Mouse (Mus musculus): ENCODE data around the gene Ttc39d.
"Not testable (repeated sequence)": the region's sequence is repeated elsewhere in the genome, so short reads cannot be mapped to it uniquely, and the experiment has no call there.

The Ttc39d gene

DNA sequence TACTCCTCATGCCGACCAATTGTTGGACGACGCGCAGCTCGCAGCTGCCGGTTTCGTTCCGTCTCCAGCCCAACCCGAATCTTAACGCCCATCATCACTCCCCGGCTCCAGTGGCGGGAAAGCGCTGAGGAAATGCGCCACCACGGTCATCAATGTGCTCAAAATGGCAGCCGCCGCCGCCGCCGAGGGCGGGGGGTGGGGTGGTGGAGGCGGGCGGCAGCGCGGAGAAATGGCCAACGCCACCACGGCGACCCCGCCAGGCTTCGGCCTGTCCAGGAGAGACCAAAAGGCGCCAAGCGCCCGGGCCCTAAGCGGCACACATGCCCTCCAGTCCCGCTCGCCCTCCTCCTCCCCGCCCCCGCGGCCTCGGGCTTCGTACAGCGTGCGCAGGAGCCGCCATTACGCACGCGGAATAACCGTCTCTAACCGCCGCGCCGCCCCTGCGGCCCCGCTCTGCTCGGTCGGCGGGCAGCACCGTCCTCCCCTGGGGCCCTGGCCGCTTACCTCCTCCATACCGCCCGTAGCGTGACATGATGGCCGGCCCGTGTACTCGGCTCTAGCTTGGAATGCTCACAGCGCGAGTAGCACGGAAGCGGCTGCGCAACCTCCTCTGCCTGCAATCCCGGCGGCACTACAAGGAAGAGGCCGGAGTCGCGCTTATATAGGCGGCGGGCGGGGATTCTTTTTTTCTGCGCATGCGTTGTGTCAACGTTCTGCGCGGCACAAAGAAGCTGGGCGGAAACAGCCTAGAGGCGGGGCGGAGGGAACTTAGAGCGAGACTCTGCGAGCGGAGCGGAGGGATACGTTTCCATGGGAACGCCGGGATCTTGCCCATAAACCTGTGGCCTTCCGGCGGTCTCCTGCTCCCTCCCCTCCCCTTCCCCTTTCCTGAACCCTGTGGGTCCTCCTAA, at the start of gene Ttc39d, which contains the start of gene Srsf7:
Ttc39d (plus strand) TSS at position 790 of the 911 bp plus-strand sequence.
Srsf7 (minus strand) TSS at position 637 of the 911 bp plus-strand sequence.
- DNase-seq (ENCODE audit: low spot score) = peak; percentile 98

DNA sequence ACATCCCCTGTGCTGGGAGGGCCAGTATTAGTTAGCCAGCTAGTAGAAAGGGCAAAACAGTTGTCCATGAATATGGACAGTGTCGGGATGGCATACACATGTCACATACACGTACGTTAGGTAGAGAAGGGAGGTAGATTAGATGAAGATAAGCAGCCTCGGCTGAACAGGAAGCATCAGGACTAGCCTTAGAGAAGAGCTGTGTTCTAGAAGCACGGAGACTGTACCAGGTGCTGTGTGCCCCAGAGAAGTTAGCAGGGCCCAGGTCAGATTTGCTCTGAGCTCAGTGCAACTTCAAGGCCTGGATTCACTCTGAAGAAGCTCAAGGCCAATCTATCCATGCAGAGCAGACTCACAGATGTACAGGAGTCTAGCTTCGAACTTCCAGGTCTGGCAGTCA, 49.8 kb upstream of the Ttc39d start:
- DNase-seq (ENCODE audit: low spot score) = no peak

DNA sequence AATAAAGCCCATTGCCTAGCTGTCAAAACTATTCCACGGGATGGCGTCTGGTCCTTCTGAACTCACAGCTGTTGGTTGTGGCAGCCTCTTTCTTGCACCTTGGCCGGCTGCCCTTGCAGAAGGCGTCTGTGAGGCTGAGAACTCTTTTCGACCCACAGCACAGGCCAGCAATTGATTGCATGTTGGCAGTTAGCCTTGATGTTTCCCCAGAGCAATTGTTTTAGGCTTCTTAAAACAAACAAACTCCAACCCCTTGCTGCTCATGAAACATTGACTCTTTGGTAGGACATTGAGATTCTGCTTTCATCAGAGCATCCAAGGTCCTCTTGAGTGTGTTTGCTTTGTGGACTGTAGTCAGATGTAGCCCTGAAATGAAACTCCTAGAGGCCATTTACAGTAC, 46.8 kb upstream of the Ttc39d start:
- DNase-seq (ENCODE audit: low spot score) = no peak

DNA sequence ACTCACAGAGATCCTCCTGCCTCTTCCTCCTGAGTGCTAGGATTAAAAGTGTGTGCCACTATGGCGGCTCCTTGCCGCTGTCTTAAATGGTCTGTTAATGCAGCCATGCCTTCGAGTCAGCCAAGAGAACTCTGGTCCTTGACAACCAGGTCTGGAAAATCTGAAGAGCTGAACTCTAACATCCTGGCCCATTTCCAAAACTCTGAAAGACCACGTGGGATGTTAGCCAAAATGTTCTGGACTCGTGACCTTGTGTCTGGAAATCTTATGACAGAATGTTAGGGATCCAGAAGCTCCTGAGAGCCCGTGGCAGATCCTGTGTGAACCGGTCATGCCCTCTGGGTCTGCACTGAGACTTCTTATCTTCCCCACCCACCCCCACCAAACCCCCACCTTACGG, 43.3 kb upstream of the Ttc39d start:
- no peak for DNase-seq (ENCODE audit: low spot score)

DNA sequence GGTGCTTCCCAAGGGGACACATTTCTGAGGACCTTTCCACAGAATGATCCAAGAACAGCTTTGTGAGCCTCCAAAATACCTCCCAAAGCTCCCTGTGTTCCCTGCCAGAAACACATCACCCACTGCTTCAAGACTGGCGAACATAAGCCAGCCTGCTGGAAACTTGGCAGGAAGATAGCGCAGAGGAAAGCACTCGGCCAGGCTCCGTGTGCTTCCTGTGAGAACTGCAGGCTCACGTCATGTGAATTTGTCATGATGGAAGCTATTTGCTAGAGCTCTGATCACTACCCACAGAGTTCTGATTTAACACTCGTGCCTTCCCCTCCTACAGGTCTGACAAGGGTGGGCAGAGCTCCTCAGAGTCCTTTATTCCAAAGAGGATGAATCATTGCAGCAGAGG, 41.5 kb upstream of the Ttc39d start:
- DNase-seq (ENCODE audit: low spot score) = no peak

DNA sequence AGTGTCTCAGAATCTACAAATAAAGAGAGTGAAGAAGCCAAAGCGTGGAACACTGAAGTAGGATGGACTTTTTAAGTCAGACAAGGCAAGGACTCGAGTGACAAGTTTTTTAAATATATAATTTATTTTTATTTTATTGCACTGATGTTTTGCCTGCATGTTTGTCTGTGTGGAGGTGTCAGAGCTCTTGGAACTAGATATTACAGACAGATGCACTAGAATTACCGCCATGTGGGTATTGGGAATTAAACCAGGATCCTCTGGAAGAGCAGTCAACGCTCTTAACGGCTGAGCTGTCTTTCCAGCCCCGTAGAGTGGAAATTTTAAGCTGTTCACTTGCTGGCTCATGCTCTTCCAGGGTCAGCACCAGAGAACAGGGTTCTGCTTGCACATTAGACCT, 40.9 kb upstream of the Ttc39d start:
- no peak for DNase-seq (ENCODE audit: low spot score)

DNA sequence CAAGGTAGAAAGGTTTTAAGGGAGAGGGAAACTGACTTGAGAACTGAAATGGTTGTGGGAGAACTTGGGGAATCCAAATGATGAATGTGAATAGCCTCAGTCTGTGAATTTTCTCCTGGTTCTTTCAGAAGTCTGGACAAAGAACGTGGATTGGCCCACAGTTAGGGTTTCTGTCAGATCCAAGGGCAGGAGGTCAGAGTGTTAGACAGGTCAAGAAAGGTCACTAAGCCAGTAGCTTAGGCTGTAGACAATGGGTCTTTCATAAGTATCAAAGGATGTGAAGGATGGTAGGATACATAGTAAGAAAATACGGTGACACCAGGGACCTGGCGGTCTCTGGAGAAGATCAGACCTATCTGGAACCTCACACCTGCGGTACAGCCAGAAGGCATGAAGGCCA, 39.8 kb upstream of the Ttc39d start:
- no peak for DNase-seq (ENCODE audit: low spot score)

DNA sequence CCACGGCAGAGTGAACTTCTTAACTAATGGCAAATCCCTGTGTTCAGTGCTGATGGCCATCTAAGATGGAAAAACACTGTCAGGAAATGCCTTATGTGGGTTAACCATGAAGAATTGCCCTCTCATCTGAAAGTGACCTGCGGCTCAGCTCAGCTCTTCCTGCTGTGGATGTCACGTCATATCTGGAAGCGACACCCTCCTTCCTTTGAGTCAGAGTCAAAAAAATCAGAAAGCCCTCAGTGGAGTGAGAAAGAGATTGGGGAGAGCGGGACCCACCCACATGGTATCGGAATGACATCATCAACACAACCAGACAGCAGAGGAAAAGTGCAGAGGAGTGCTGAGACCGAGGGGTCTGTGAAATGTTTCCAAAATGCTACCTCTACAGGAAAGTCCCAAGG, 39.4 kb upstream of the Ttc39d start:
- DNase-seq (ENCODE audit: low spot score) = no peak

DNA sequence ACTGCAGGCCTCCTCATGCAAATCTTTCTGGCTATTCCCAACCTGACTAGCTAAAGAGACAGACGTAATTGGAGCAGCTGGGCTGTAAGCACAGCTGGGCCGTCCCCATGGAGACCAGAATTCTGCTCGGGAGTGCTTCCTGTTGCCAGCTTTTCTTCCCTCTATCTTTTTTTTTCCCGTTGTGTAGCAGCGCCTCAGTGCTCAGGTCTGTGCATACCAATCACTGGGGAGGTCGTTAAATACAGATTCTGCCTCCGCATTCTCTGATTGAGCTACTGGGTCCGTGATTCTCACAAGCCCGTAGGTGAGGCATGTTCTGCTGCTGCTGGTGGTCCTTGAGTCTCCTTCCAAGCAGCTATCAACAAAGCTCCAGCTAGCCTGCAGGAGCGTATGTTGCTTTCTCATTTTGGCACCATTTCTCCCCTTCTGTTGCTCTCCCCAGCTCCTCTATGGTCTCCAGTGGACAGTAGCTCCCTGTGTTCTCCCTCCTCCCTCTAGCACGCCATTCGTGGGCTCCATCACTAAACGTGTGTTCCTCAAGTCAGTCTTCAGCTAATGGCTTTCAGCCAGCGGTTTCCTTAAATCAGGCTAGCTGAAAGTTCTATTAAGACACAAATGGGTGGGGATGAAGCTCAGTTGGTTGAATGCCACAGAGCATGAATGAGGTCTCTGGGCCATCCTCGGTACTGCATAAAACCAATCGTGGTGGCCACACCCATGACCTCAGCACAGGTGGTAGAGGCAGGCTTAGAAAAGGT, 38.7 kb upstream of the Ttc39d start:
- DNase-seq (ENCODE audit: low spot score) = no peak

DNA sequence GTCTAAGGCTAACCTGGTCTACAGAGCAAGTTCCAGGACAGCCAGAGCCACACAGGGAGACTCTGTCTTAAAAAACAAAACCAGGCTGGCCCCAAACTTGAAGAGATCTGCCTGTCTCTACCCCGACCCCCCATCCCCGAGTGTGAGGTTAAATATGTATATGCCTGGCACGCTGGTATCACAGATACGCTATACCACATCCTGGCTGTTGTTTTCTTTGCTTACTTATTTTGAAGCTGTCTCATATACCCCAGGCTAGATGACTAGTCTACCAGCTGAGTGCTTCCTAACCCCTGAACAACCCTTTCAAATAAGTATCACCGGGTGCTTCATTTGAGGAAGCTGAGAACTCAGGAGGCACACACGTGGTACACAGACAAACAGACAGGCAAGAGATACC, 37.5 kb upstream of the Ttc39d start:
- DNase-seq (ENCODE audit: low spot score) = peak; percentile 48

DNA sequence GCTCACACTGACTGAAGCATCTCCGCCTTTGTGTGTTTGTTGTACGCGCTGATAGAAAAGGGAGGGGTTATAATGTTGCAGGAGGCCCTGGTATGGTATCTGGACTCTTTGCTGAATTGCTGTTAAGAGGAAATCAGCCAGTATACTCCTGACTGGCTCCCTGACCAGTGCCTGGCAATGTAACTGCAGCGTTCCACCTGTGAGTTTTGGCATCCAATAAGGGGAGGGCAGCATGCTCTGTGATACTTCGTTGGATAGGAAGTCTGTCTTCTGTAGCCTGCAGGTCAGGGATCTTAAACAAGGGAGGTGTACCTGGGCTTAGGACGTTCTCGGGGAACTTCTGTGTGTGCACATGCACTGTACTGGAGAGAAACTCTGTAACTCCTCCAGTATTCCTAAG, 36.3 kb upstream of the Ttc39d start:
- no peak for DNase-seq (ENCODE audit: low spot score)

DNA sequence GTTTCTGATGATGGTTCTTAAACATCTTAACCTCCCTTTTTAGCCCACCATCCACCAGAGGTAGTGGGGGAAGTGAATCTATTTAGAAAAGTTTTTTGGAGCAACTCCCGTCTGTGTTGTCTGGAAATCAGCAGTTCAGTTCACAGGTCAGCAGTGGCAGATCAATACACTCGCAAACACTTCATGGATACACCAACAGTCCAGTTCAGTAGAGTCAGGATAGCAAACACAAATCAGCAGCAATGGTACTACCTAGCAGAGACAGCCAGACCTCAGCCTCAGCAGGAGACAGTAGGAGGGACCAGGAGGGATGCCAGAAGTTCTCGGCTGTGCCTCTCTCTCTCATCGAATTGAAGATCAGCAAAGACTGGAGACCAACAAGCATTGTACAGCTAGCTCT, 35.3 kb upstream of the Ttc39d start:
- no peak for DNase-seq (ENCODE audit: low spot score)

DNA sequence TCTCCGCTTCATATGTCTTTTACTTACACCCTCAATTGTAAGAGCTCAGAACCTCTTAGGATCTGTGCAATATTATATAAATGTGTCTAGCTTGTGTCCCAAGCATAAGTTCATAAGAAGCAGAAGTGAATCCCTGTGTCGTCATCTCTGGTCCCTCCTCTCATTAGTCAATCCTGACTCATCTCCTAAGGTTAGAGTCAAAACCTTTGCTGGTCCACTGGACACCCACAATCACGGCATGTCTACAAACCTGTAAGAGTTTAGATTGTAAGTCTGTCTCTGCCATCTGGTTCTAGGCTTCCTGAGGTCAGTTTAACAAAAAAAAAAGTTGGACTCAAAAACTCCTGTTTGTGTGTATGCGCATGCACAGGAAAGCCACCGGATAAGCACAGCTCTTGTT, 34.5 kb upstream of the Ttc39d start:
- DNase-seq (ENCODE audit: low spot score) = no peak

DNA sequence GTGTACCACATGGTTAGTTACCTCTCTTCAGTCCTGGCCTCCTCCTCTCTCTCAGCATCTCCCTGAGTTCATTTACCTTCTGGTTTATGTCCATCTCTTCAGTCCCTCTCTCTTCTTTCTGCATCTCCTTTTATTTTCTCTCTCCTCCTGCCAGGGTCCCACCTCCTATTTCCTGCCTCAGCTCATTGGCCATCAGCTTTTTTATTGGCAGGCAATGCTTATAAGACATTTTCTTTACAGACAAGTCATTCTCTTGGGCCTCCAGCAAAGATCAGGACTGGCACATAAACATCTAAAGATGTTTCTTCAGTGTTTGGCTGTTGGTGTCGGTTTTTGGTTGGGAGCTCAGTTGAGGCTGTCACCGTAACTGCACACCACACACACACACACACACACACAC, 33.6 kb upstream of the Ttc39d start:
- DNase-seq (ENCODE audit: low spot score) = no peak

DNA sequence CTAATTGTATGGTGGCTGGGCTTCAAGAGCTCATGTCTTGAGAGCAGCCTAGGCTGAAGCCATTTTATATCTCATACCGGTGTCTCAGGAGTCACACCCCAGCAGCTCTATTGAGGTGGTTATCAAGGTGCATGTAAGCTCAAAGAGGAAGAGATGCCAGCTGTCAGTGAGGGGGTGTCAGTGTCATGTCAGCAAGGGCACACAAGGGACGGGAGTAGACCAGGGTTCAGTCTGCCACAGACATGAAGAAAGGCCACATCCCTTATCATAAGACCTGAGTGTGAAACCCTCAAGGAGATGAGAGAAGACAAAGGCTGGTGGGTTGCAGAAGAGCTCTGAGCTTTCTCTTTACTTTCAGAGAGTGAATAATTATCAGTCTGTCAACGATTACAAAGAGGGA, 33.1 kb upstream of the Ttc39d start:
- DNase-seq (ENCODE audit: low spot score) = peak; percentile 56

DNA sequence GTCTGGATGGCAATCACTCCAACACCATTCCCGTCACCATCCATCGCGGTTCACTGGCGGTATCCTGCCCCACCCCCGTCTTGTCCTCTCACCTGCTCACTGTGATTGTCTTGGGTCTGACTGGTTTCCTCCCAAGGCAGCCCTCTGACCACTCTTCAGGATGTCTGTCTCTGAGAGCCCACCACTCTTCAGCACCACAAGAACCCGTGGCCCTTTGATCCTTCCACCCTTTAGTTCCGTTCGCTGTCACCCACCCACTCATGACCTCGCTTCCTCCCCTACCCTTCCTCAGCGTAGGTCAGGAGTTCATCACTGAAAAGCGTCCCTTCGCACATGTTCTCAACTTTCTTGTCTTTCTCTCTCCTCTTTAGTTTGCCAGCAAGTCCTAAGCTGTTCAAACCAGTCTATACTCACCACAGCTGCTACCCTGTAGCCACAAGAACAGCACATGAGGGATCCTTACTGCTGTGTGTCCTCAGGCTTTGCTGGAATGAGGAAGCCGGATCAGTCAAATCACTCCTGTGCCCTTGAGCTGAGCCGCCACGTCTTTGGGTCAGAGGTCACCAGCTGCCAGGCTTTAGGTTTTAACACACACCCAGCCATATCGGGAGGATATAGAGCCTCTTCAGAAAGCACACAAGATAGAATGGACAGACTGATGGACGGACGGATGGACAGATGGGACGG, 32.4 kb upstream of the Ttc39d start:
- peak; percentile 43 for DNase-seq (ENCODE audit: low spot score)

DNA sequence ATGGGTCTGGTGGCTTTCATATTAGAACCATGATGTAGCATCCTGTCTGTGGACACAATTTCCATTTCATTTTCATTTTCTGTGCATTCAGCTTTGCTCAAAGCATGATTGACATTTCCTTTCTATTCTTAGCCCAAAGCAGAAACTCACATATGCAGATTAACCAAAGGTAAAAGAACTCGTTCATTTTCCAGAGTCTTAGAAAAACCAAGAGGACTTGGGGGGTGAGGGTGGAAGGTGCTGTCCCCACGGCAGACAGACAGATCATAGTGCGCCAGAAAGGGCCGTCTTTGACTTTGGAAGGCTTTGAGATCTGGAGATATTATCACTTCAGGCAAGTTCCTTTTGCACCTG, 31.9 kb upstream of the Ttc39d start:
- DNase-seq (ENCODE audit: low spot score) = peak; percentile 27

DNA sequence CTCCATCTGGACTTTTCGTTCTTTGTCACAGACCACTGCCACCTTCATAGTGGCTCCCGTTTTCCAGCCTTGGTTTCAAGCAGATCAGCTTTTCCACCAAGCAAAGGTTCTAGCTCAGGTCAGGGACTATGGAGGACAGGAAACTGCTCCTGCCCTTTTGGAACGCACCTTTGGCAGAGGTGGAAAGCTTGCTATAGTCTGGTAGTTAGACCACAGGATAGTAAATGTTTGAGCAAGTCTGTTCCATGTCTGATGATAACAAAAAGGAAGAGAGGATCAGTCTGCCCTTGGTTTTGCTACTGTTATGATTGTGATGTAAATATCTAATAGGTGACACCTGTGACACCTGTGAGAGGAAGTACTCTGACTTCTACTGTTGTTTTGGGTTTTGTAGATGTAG, 31.3 kb upstream of the Ttc39d start:
- DNase-seq (ENCODE audit: low spot score) = no peak

DNA sequence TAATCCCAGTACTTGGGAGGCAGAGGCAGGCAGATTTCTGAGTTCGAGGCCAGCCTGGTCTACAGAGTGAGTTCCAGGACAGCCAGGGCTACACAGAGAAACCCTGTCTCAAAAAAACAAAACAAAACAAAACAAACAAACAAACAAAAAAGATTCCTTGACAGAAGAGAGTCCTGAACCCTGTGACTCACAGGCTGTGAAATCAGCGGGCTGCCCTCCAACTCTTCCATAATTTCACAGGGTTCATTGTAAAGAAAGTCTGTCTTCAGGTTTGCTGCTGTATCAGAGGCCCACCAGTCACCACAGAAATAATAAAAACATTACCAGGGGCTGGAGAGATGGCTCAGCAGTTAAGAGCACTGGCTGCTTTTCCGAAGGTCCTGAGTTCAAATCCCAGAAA, 28.4 kb upstream of the Ttc39d start:
- DNase-seq (ENCODE audit: low spot score) = not testable (repeated sequence)

DNA sequence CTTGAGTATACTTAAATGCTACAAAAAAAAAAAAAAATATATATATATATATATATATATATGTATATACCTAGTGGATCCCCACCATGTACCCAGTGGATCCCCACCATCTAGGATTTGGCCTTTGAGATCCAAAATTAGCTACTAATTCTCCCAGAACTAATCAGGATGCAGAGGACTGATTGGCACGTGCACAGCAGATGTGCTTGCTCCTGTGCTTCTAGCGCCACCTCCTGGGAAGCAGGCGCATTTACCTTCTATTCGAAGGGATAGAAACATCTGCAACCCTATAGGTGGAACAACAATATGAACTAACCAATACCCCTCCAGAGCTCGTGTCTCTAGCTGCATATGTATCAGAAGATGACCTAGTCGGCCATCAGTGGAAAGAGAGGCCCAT, 27.3 kb upstream of the Ttc39d start:
- DNase-seq (ENCODE audit: low spot score) = peak; percentile 75

DNA sequence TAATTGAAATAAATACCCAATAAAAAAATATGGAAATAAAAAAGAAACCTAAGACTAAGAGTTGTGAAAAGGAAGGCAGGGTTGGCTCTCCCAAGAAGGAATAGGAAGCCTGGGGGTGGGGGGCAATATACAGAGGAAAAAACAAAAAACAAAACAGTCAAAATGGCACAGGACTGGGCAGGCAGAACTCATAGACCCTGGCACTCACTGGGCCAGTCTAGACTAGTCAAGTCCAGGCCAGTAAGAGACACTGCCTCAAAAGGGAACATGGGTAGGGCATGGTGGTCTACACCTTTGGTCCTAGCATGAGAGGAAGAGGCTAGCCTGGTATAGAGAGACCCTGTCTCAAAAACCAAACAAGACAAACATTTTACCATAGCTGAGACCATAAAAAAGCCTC, 26.8 kb upstream of the Ttc39d start:
- no peak for DNase-seq (ENCODE audit: low spot score)

DNA sequence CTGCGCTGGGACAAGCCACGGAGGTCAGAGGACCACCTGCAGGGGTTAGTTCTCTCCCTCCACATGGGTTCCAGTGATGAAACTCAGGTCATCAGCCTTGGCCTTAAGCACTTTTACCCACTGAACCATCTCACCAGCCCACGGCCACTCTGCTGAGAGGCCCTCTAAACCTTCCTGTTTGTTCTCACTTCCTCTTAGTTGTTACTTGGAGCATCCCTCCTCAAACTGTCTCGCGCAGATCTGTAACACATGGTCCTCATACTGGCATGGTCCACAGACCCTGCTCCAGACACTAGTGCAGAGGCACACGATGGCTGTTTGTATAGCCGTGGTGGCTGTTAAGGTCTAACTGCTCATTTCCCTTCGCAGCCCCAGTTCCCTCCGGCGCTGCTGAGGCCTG, 23.6 kb upstream of the Ttc39d start:
- no peak for DNase-seq (ENCODE audit: low spot score)

DNA sequence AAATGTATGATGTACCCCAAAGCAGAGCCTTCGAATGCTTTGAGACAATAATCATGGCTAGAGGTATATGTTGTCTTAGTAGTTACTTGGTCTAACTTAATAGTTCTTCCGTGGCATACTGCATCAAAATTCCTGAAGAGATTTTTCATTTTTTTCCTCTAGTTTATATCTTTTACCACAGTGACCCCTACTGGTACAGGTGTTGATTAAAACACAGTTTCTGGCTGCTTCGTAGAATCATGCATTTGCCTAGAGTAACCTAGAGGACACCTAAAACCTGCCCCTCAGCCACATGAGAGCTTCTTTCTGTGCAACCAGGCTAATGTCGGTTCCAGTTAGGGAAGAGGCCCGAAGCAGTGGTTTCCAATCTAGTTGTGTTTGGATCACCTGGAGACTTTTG, 14.2 kb upstream of the Ttc39d start:
- DNase-seq (ENCODE audit: low spot score) = no peak

Measured in T-cell, adult 2 months (primary cell).